Mouse (Mus musculus) cerebellum, postnatal 25 days (tissue): ENCODE measurements around the gene Mtor.

Source experiments
- DNase-seq, 2 experiments: peaks; one replicate each; pipeline ENCODE4 v3.0.0; 2021; ENCODE audit warnings: mixed read lengths in 2 of 2

The Mtor gene

GRCm38 (mm10) chr4:148535876-148536275 is 87.5 kb downstream of the Mtor start:
- DNase-seq = peak; percentile 52 to 69

- no peak for DNase-seq
These were observed 100.7 kb downstream of the Mtor start for GRCm38 (mm10) chr4:148549106-148549505.

- no peak for DNase-seq
These were observed 109.4 kb downstream of the Mtor start for GRCm38 (mm10) chr4:148557766-148558165.

- DNase-seq = peak; percentile 90 to 94
These were observed 110.0 kb downstream of the Mtor start, which contains the start of gene Exosc10 for GRCm38 (mm10) chr4:148558297-148559000. Gene Exosc10 (plus strand): TSS chr4:148558429.

GRCm38 (mm10) chr4:148562676-148563075 is 114.3 kb downstream of the Mtor start:
- DNase-seq = no peak

- no peak for DNase-seq
These were observed 115.2 kb downstream of the Mtor start for GRCm38 (mm10) chr4:148563595-148563994.

- DNase-seq = no peak
These were observed 121.7 kb downstream of the Mtor start for GRCm38 (mm10) chr4:148570138-148570537.

GRCm38 (mm10) chr4:148570693-148571295 is 122.4 kb downstream of the Mtor start:
- DNase-seq = no peak

GRCm38 (mm10) chr4:148573222-148573621 is 124.8 kb downstream of the Mtor start:
- no peak for DNase-seq

GRCm38 (mm10) chr4:148580765-148581164 is 132.4 kb downstream of the Mtor start:
- peak; percentile 40 to 56 for DNase-seq

GRCm38 (mm10) chr4:148581422-148581821 is 133.0 kb downstream of the Mtor start:
- DNase-seq = no peak

- DNase-seq = no peak
These were observed 134.8 kb downstream of the Mtor start for GRCm38 (mm10) chr4:148583257-148583656.

- DNase-seq = no peak
These were observed 138.2 kb downstream of the Mtor start for GRCm38 (mm10) chr4:148586648-148587047.

GRCm38 (mm10) chr4:148588793-148589192 is 140.4 kb downstream of the Mtor start:
- peak in 1 of 2 experiments; percentile 53 for DNase-seq

GRCm38 (mm10) chr4:148589565-148589964 is 141.2 kb downstream of the Mtor start:
- DNase-seq = no peak

GRCm38 (mm10) chr4:148590421-148591170 is 142.2 kb downstream of the Mtor start:
- peak; percentile 32 to 38 for DNase-seq

- peak; percentile 97 to 99 for DNase-seq
These were observed 142.8 kb downstream of the Mtor start, which contains the start of gene Srm for GRCm38 (mm10) chr4:148591171-148591630. Gene Srm (plus strand): TSS chr4:148591503.

- DNase-seq = no peak
These were observed 143.4 kb downstream of the Mtor start for GRCm38 (mm10) chr4:148591637-148592380.

- DNase-seq = peak; percentile 52 to 65
These were observed 145.6 kb downstream of the Mtor start for GRCm38 (mm10) chr4:148593996-148594395.

GRCm38 (mm10) chr4:148595916-148596315 is 147.5 kb downstream of the Mtor start:
- no peak for DNase-seq

- DNase-seq = no peak
These were observed 148.3 kb downstream of the Mtor start for GRCm38 (mm10) chr4:148596731-148597130.

GRCm38 (mm10) chr4:148598826-148599225 is 150.4 kb downstream of the Mtor start:
- no peak for DNase-seq

GRCm38 (mm10) chr4:148600316-148600715 is 151.9 kb downstream of the Mtor start:
- no peak for DNase-seq
